Mouse (Mus musculus) left cerebral cortex, adult 18-20 months (tissue): ENCODE measurements around the gene Gm45837. TPM values are rescaled to one million over a fixed set of nuclear protein-coding genes. Genes with fewer than 3 reads are reported as not detected.
A peak's percentile ranks its signal among the peaks of the same experiment; 100 is the strongest.

Experiments used
- DNase-seq, 2 experiments: peaks; one replicate each; pipeline ENCODE4 v3.0.0; 2021 to 2022; ENCODE audit warnings: low spot score in 2 of 2, mixed read lengths in 1 of 2
- total RNA-seq, 2 experiments: library from RNA; stranded (reverse); gene quantifications; 2 replicates each; pipeline ENCODE4 v1.2.3; 2021

The Gm45837 gene
- total RNA-seq, 2 experiments from 2014 or later: 1.3 TPM; not detected in 1

- DNase-seq: no peak
Observed at GRCm38 (mm10) chr7:101498385-101498784, 87.7 kb downstream of the Gm45837 start.

GRCm38 (mm10) chr7:101499251-101499650 lies 88.6 kb downstream of the Gm45837 start:
- no peak for DNase-seq

GRCm38 (mm10) chr7:101499701-101500100 lies 89.0 kb downstream of the Gm45837 start:
- no peak for DNase-seq

- no peak for DNase-seq
Observed at GRCm38 (mm10) chr7:101501236-101501635, 90.5 kb downstream of the Gm45837 start.

- DNase-seq: no peak
Observed at GRCm38 (mm10) chr7:101501675-101502074, 91.0 kb downstream of the Gm45837 start.

GRCm38 (mm10) chr7:101503351-101503750 lies 92.7 kb downstream of the Gm45837 start:
- DNase-seq: peak; percentile 51 to 57

GRCm38 (mm10) chr7:101503803-101504202 lies 93.1 kb downstream of the Gm45837 start:
- no peak for DNase-seq

- no peak for DNase-seq
Observed at GRCm38 (mm10) chr7:101504507-101504906, 93.8 kb downstream of the Gm45837 start.

- no peak for DNase-seq
Observed at GRCm38 (mm10) chr7:101509212-101509611, 98.5 kb downstream of the Gm45837 start.

- DNase-seq: peak; percentile 54 to 64
Observed at GRCm38 (mm10) chr7:101513655-101514054, 103.0 kb downstream of the Gm45837 start.

- no peak for DNase-seq
Observed at GRCm38 (mm10) chr7:101514768-101515167, 104.1 kb downstream of the Gm45837 start.

- peak in 1 of 2 experiments; percentile 40 for DNase-seq
Observed at GRCm38 (mm10) chr7:101515295-101515694, 104.6 kb downstream of the Gm45837 start.

- DNase-seq: no peak
Observed at GRCm38 (mm10) chr7:101516460-101516859, 105.8 kb downstream of the Gm45837 start.

- no peak for DNase-seq
Observed at GRCm38 (mm10) chr7:101521696-101522095, 111.0 kb downstream of the Gm45837 start.

- no peak for DNase-seq
Observed at GRCm38 (mm10) chr7:101523205-101523604, 112.5 kb downstream of the Gm45837 start.

- DNase-seq: no peak
Observed at GRCm38 (mm10) chr7:101526484-101526883, 115.8 kb downstream of the Gm45837 start.

- DNase-seq: no peak
Observed at GRCm38 (mm10) chr7:101534428-101534827, 123.7 kb downstream of the Gm45837 start.

GRCm38 (mm10) chr7:101535102-101535501 lies 124.4 kb downstream of the Gm45837 start:
- no peak for DNase-seq

- no peak for DNase-seq
Observed at GRCm38 (mm10) chr7:101535517-101535916, 124.8 kb downstream of the Gm45837 start.

- DNase-seq: peak in 1 of 2 experiments; percentile 62
Observed at GRCm38 (mm10) chr7:101537541-101537940, 126.9 kb downstream of the Gm45837 start.

GRCm38 (mm10) chr7:101538141-101538933 lies 127.7 kb downstream of the Gm45837 start:
- peak; percentile 56 to 71 for DNase-seq

GRCm38 (mm10) chr7:101539774-101540173 lies 129.1 kb downstream of the Gm45837 start:
- peak in 1 of 2 experiments; percentile 28 for DNase-seq

GRCm38 (mm10) chr7:101540684-101541083 lies 130.0 kb downstream of the Gm45837 start:
- no peak for DNase-seq
